Mouse (Mus musculus): ENCODE data around the gene Ttpal.

GRCm38 (mm10) chr2:163659431-163659830 lies 57.3 kb downstream of the Ttpal start:
- TF ChIP-seq CTCF (IDR thresholded peaks at IDR 0.05; ENCODE audit: low read depth) (no peak), EP300 (optimal IDR thresholded peaks at IDR 0.05) (no peak)

Data from stomach, postnatal 0 days (tissue).